Mouse (Mus musculus) embryonic facial prominence, embryonic 15.5 days (tissue): ENCODE data around the gene Plgrkt. TPM values are rescaled to one million over a fixed set of nuclear protein-coding genes. Genes with fewer than 3 reads are reported as not detected.
"Not testable (repeated sequence)": the region's sequence is repeated elsewhere in the genome, so short reads cannot be mapped to it uniquely, and the experiment has no call there.

Source experiments
- ATAC-seq: fragments of 200-750 bp; cut with Nextera tagmentation; 2 replicates; pipeline ENCODE4 v1.8.0; 2017; ENCODE audit warnings: low read depth, moderate TSS enrichment; ENCODE audit not compliant: insufficient number of reproducible peaks, low FRiP score, low TSS enrichment
- H3K27ac ChIP-seq: fragments of 300-500 bp; sonication (generic); replicated peaks from 2 replicates; pipeline ENCODE4 v1.5.1; 2015; ENCODE audit warnings: mild to moderate bottlenecking, inconsistent platforms
- H3K27me3 ChIP-seq: fragments of 300-500 bp; sonication (generic); 2 replicates; pipeline ENCODE4 v1.6.1; 2015; ENCODE audit warnings: inconsistent platforms
- H3K36me3 ChIP-seq: fragments of 300-500 bp; sonication (generic); 2 replicates; pipeline ENCODE4 v1.6.1; 2015; ENCODE audit warnings: mild to moderate bottlenecking, inconsistent platforms
- H3K4me1 ChIP-seq: fragments of 300-500 bp; sonication (generic); 2 replicates; pipeline ENCODE4 v1.6.1; 2015; ENCODE audit warnings: inconsistent platforms
- H3K4me2 ChIP-seq: fragments of 300-500 bp; sonication (generic); replicated peaks from 2 replicates; pipeline ENCODE4 v1.6.1; 2015; ENCODE audit warnings: mild to moderate bottlenecking, inconsistent platforms
- H3K4me3 ChIP-seq: fragments of 300-500 bp; sonication (generic); replicated peaks from 2 replicates; pipeline ENCODE4 v1.5.1; 2015; ENCODE audit warnings: mild to moderate bottlenecking, inconsistent platforms
- H3K9ac ChIP-seq: fragments of 300-500 bp; sonication (generic); 2 replicates; pipeline ENCODE4 v1.6.1; 2015; ENCODE audit warnings: inconsistent platforms
- H3K9me3 ChIP-seq: fragments of 300-500 bp; sonication (generic); replicated peaks from 2 replicates; pipeline ENCODE4 v1.6.1; 2016; ENCODE audit warnings: inconsistent platforms
- WGBS: fragments of 180-500 bp; shearing (Covaris S2); methylation state at CpG from one replicate; pipeline ENCODE4 v1.1.7; 2015; 5-methylcytosine and 5-hydroxymethylcytosine counted together
- polyA plus RNA-seq: library from polyadenylated mRNA; unstranded; fragments of >200 nt; fragmentation: Nextera tagmentation; extraction: Ambion mirVana; gene quantifications from 2 replicates; pipeline ENCODE4 v1.2.1, GENCODE M21; 2015

Gene Plgrkt
- polyA plus RNA-seq: 79.0 and 83.9 TPM in 2 replicates

- Histone ChIP-seq H3K4me2 (peak within 1 kb of the TSS; percentile 80), H3K9ac (peak within 1 kb of the TSS; percentile 21; the same call in 1 of the 2 replicates), H3K27me3 (no peaks in the 10 kb centered on the region), H3K9me3 (no peaks in the 10 kb centered on the region), H3K27ac (0 out of 2 replicates have a peak within 1 kb of the TSS, but pooled peaks have one; percentile 44), H3K36me3 (no peaks in the 10 kb centered on the region), H3K4me1 (peaks cover 15% of the 10 kb centered on the region), H3K4me3 (peak within 1 kb of the TSS; percentile 61)
- 2% methylated on average over 26 of the region's 26 CpGs for WGBS
- no peak for ATAC-seq
Observed at GRCm38 (mm10) chr19:29366969-29367622, at the start of gene Plgrkt, which contains the start of gene Cd274. Plgrkt (minus strand) TSS chr19:29367390. Cd274 (plus strand) TSS chr19:29367455.

- H3K4me3 ChIP-seq: no peak overlapping the region
- H3K4me1 ChIP-seq: peaks cover 7% of the 10 kb centered on the region; the same call in 1 of the 2 replicates
- H3K36me3 ChIP-seq: no peaks in the 10 kb centered on the region
- no peak overlapping the region for H3K27ac ChIP-seq
- 72% methylated on average over 3 of the region's 3 CpGs for WGBS
- no peaks in the 10 kb centered on the region for H3K9me3 ChIP-seq
- no peak overlapping the region for H3K9ac ChIP-seq
- no peaks in the 10 kb centered on the region for H3K27me3 ChIP-seq
- ATAC-seq: no peak
- no peak overlapping the region for H3K4me2 ChIP-seq
Observed at GRCm38 (mm10) chr19:29416393-29416902, 49.3 kb upstream of the Plgrkt start.

GRCm38 (mm10) chr19:29414917-29415316 is 47.7 kb upstream of the Plgrkt start:
- not testable (repeated sequence) for ATAC-seq, H3K4me1 ChIP-seq, H3K9me3 ChIP-seq, H3K4me3 ChIP-seq, H3K27ac ChIP-seq, H3K4me2 ChIP-seq, H3K27me3 ChIP-seq, H3K36me3 ChIP-seq, H3K9ac ChIP-seq

GRCm38 (mm10) chr19:29414513-29414912 is 47.3 kb upstream of the Plgrkt start:
- ATAC-seq: no peak
- Histone ChIP-seq H3K27ac (no peak overlapping the region), H3K9ac (no peak overlapping the region), H3K4me3 (no peak overlapping the region), H3K27me3 (no peaks in the 10 kb centered on the region), H3K4me2 (no peak overlapping the region), H3K4me1 (peaks cover 7% of the 10 kb centered on the region; the same call in 1 of the 2 replicates), H3K36me3 (no peaks in the 10 kb centered on the region), H3K9me3 (no peaks in the 10 kb centered on the region)
- 81% methylated on average over 3 of the region's 3 CpGs for WGBS

GRCm38 (mm10) chr19:29412476-29413420 is 45.6 kb upstream of the Plgrkt start:
- Histone ChIP-seq H3K4me2 (no peak overlapping the region), H3K36me3 (no peaks in the 10 kb centered on the region), H3K9ac (no peak overlapping the region), H3K4me1 (peaks cover 12% of the 10 kb centered on the region; the same call in 1 of the 2 replicates), H3K27me3 (no peaks in the 10 kb centered on the region), H3K9me3 (no peaks in the 10 kb centered on the region), H3K27ac (peak overlapping the region; percentile 92), H3K4me3 (no peak overlapping the region)
- ATAC-seq: peak; percentile 93
- WGBS: 17% methylated on average over 6 of the region's 6 CpGs

- no peak within 1 kb of the TSS for H3K4me3 ChIP-seq
- H3K27ac ChIP-seq: no peak within 1 kb of the TSS
- ATAC-seq: no peak
- no peak within 1 kb of the TSS for H3K4me2 ChIP-seq
- no peaks in the 10 kb centered on the region for H3K36me3 ChIP-seq
- H3K9ac ChIP-seq: no peak within 1 kb of the TSS
- WGBS: 75% methylated on average over 4 of the region's 4 CpGs
- no peaks in the 10 kb centered on the region for H3K9me3 ChIP-seq
- peaks cover 23% of the 10 kb centered on the region; the same call in 1 of the 2 replicates for H3K4me1 ChIP-seq
- H3K27me3 ChIP-seq: no peaks in the 10 kb centered on the region
Observed at GRCm38 (mm10) chr19:29410619-29411018, 43.4 kb upstream of the Plgrkt start, which contains the start of gene Pdcd1lg2. Pdcd1lg2 (plus strand) TSS chr19:29410919.

GRCm38 (mm10) chr19:29406042-29407017 is 39.1 kb upstream of the Plgrkt start:
- peak overlapping the region; percentile 4; the same call in 1 of the 2 replicates for H3K4me2 ChIP-seq
- 0 out of 2 replicates have a peak overlapping the region, but pooled peaks have one; percentile 19 for H3K27ac ChIP-seq
- no peaks in the 10 kb centered on the region for H3K27me3 ChIP-seq
- no peak overlapping the region for H3K9ac ChIP-seq
- 0 out of 2 replicates have a peak, but pooled peaks cover 21% of the 10 kb centered on the region for H3K4me1 ChIP-seq
- ATAC-seq: peak; percentile 52; the same call in 1 of the 2 replicates
- no peak overlapping the region for H3K4me3 ChIP-seq
- H3K9me3 ChIP-seq: no peaks in the 10 kb centered on the region
- 41% methylated on average over 18 of the region's 18 CpGs for WGBS
- H3K36me3 ChIP-seq: no peaks in the 10 kb centered on the region

GRCm38 (mm10) chr19:29405388-29405787 is 38.2 kb upstream of the Plgrkt start:
- Histone ChIP-seq H3K9me3 (no peaks in the 10 kb centered on the region), H3K9ac (no peak overlapping the region), H3K4me2 (no peak overlapping the region), H3K36me3 (no peaks in the 10 kb centered on the region), H3K4me1 (0 out of 2 replicates have a peak, but pooled peaks cover 21% of the 10 kb centered on the region), H3K27ac (no peak overlapping the region), H3K4me3 (no peak overlapping the region), H3K27me3 (no peaks in the 10 kb centered on the region)
- no peak for ATAC-seq
- 40% methylated on average over 2 of the region's 2 CpGs for WGBS

- H3K36me3 ChIP-seq: no peaks in the 10 kb centered on the region
- H3K9me3 ChIP-seq: no peaks in the 10 kb centered on the region
- H3K27me3 ChIP-seq: no peaks in the 10 kb centered on the region
- ATAC-seq: no peak
- no peak overlapping the region for H3K4me2 ChIP-seq
- H3K4me1 ChIP-seq: 0 out of 2 replicates have a peak, but pooled peaks cover 18% of the 10 kb centered on the region
- no peak overlapping the region for H3K4me3 ChIP-seq
- H3K27ac ChIP-seq: no peak overlapping the region
- WGBS: 67% methylated on average over 4 of the region's 4 CpGs
- H3K9ac ChIP-seq: no peak overlapping the region
Observed at GRCm38 (mm10) chr19:29403251-29403650, 36.1 kb upstream of the Plgrkt start.

- no peak overlapping the region for H3K27ac ChIP-seq
- H3K9me3 ChIP-seq: no peaks in the 10 kb centered on the region
- H3K36me3 ChIP-seq: no peaks in the 10 kb centered on the region
- no peak overlapping the region for H3K4me2 ChIP-seq
- 84% methylated on average over 4 of the region's 4 CpGs for WGBS
- H3K4me3 ChIP-seq: no peak overlapping the region
- H3K27me3 ChIP-seq: no peaks in the 10 kb centered on the region
- no peak for ATAC-seq
- 0 out of 2 replicates have a peak, but pooled peaks cover 17% of the 10 kb centered on the region for H3K4me1 ChIP-seq
- H3K9ac ChIP-seq: no peak overlapping the region
Observed at GRCm38 (mm10) chr19:29402621-29403020, 35.4 kb upstream of the Plgrkt start.
